Comparison of ENCODE assay signal across 8 mouse cellular contexts in genomic region chr9:107298059-107298780, GRCm38 (mm10). TPM values are rescaled to one million over a fixed set of nuclear protein-coding genes. Genes with fewer than 3 reads are reported as not detected.
A peak's percentile ranks its signal among the peaks of the same experiment; 100 is the strongest.
DNase-seq lines count a peak whose midpoint lies in the region; ATAC-seq lines count a peak whose summit lies in the region.

No protein-coding gene starts in this region.

- no peak overlapping the region for H3K27ac ChIP-seq in forebrain, embryonic 12.5 days
- peak overlapping the region; percentile 80 for H3K27ac ChIP-seq in lung, embryonic 16.5 days (ENCODE audit: low read length)

- ATAC-seq in CD4-positive, CD25-positive, alpha-beta regulatory T cell, adult 4 months, result no peak
- no peak for ATAC-seq in forebrain, embryonic 12.5 days (ENCODE audit: low FRiP score)
- no peak for ATAC-seq in lung, embryonic 16.5 days (ENCODE audit: low read depth)

- peak; percentile 73 for DNase-seq in CD4-positive, CD25-positive, alpha-beta regulatory T cell, adult 2 months (ENCODE audit: low read depth, low spot score)
- DNase-seq in kidney, adult 18-20 months, result peak; percentile 76
- DNase-seq in right cerebral cortex, postnatal 14 days, result no peak
- no peak for DNase-seq in right cerebral cortex, postnatal 25 days
- DNase-seq in gastrocnemius, adult 8-10 months (ENCODE audit: low spot score in 2 of 2), result no peak

- no peaks in the 10 kb centered on the region for H3K9me3 ChIP-seq in forebrain, embryonic 12.5 days
- no peaks in the 10 kb centered on the region for H3K9me3 ChIP-seq in lung, embryonic 16.5 days (ENCODE audit: control insufficient read depth, low read length)

- no peak overlapping the region for H3K4me3 ChIP-seq in forebrain, embryonic 12.5 days (replicated peaks)
- H3K4me3 ChIP-seq in lung, embryonic 16.5 days (ENCODE audit: low read length), result peak overlapping the region; percentile 80

- no peak overlapping the region for H3K9ac ChIP-seq in forebrain, embryonic 12.5 days
- peak overlapping the region; percentile 91 for H3K9ac ChIP-seq in lung, embryonic 16.5 days (ENCODE audit: low read length)

- peaks cover 19% of the 10 kb centered on the region for H3K36me3 ChIP-seq in forebrain, embryonic 12.5 days (replicated peaks)
- peaks cover 14% of the 10 kb centered on the region for H3K36me3 ChIP-seq in lung, embryonic 16.5 days (ENCODE audit: control insufficient read depth, insufficient read depth, low read length)

- peak overlapping the region; percentile 78 for H3K4me2 ChIP-seq in forebrain, embryonic 12.5 days
- H3K4me2 ChIP-seq in lung, embryonic 16.5 days (ENCODE audit: low read depth, low read length), result peak overlapping the region; percentile 91

- H3K4me1 ChIP-seq in forebrain, embryonic 12.5 days, result peaks cover 19% of the 10 kb centered on the region
- peaks cover 21% of the 10 kb centered on the region for H3K4me1 ChIP-seq in lung, embryonic 16.5 days (replicated peaks; ENCODE audit: control insufficient read depth, insufficient read depth, low read length)

- peaks cover 25% of the 10 kb centered on the region for H3K27me3 ChIP-seq in forebrain, embryonic 12.5 days
- no peaks in the 10 kb centered on the region for H3K27me3 ChIP-seq in lung, embryonic 16.5 days (ENCODE audit: control insufficient read depth, insufficient read depth, low read depth, low read length)

- 81% methylated on average over 8 of the region's 8 CpGs for WGBS in forebrain, embryonic 12.5 days
- WGBS in lung, embryonic 16.5 days, result 55% methylated on average over 8 of the region's 8 CpGs

RNA-seq across cellular contexts. Expression of gene Cish, which starts 2.4 kb away (rescaled TPM):
- polyA plus RNA-seq in CD4-positive, CD25-positive, alpha-beta regulatory T cell, adult 4 months (2017; shearing (Covaris generic)), result 100 to 1,000 TPM; 102 to 161 TPM
- 4.5 and 6.0 TPM in 2 replicates for polyA plus RNA-seq in forebrain, embryonic 12.5 days (2016; fragmentation: Nextera tagmentation; extraction: Ambion mirVana)
- polyA plus RNA-seq in lung, embryonic 16.5 days (2015; fragmentation: Nextera tagmentation; extraction: Ambion mirVana), result 19.3 and 20.5 TPM in 2 replicates
- total RNA-seq in gastrocnemius, adult 8-10 months (2022), result 10 to 100 TPM in 3 of 4 experiments, 1 to 10 TPM in 1; 5.1 to 61.2 (median 22.7) TPM

RNA-seq across cellular contexts. Expression of gene Mapkapk3, which starts 8.5 kb away (rescaled TPM):
- 10 to 100 TPM; 52.7 to 58.5 TPM for polyA plus RNA-seq in CD4-positive, CD25-positive, alpha-beta regulatory T cell, adult 4 months (2017; shearing (Covaris generic))
- 2.4 and 3.7 TPM in 2 replicates for polyA plus RNA-seq in forebrain, embryonic 12.5 days (2016; fragmentation: Nextera tagmentation; extraction: Ambion mirVana)
- polyA plus RNA-seq in lung, embryonic 16.5 days (2015; fragmentation: Nextera tagmentation; extraction: Ambion mirVana), result 17.8 and 20.6 TPM in 2 replicates
- total RNA-seq in gastrocnemius, adult 8-10 months (2022), result 10 to 100 TPM; 33.6 to 41.0 (median 36.0) TPM

RNA-seq across cellular contexts. Expression of gene Hemk1, which starts 39.9 kb away (rescaled TPM):
- 10 to 100 TPM; 27.8 to 29.1 TPM for polyA plus RNA-seq in CD4-positive, CD25-positive, alpha-beta regulatory T cell, adult 4 months (2017; shearing (Covaris generic))
- 10.3 and 12.0 TPM in 2 replicates for polyA plus RNA-seq in forebrain, embryonic 12.5 days (2016; fragmentation: Nextera tagmentation; extraction: Ambion mirVana)
- polyA plus RNA-seq in lung, embryonic 16.5 days (2015; fragmentation: Nextera tagmentation; extraction: Ambion mirVana), result 11.5 and 12.4 TPM in 2 replicates
- total RNA-seq in gastrocnemius, adult 8-10 months (2022), result 10 to 100 TPM in 3 of 4 experiments, 1 to 10 TPM in 1; 9.6 to 16.3 (median 11.7) TPM

RNA-seq across cellular contexts. Expression of gene 6430571L13Rik, which starts 42.2 kb away (rescaled TPM):
- 1 to 10 TPM; 1.8 to 3.0 TPM for polyA plus RNA-seq in CD4-positive, CD25-positive, alpha-beta regulatory T cell, adult 4 months (2017; shearing (Covaris generic))
- polyA plus RNA-seq in forebrain, embryonic 12.5 days (2016; fragmentation: Nextera tagmentation; extraction: Ambion mirVana), result 2.2 and 2.9 TPM in 2 replicates
- polyA plus RNA-seq in lung, embryonic 16.5 days (2015; fragmentation: Nextera tagmentation; extraction: Ambion mirVana), result 0.83 and 0.85 TPM in 2 replicates
- total RNA-seq in gastrocnemius, adult 8-10 months (2022), result 10 to 100 TPM; 29.0 to 53.2 (median 38.4) TPM

Comparison
In these comparisons a context has a peak if more than half of its experiments do, and no peak if none do; other contexts are left out.
1. DNase-seq: peak in CD4-positive, CD25-positive, alpha-beta regulatory T cell, adult 2 months (single experiment) and kidney, adult 18-20 months (single experiment); none in right cerebral cortex, postnatal 14 days (single experiment), right cerebral cortex, postnatal 25 days (single experiment) and gastrocnemius, adult 8-10 months (0 of 2).